Mouse (Mus musculus) olfactory bulb, adult 2 months (tissue): ENCODE results near the gene Fam166b.

Source experiments
- CTCF ChIP-seq: fragments of 200-500 bp; IDR thresholded peaks from 2 replicates; pipeline ENCODE4 v1.5.1; 2012; ENCODE audit warnings: low read depth, mild to moderate bottlenecking, low read length, moderate library complexity; ENCODE audit not compliant: insufficient read depth
- POLR2A ChIP-seq: fragments of 200-500 bp; IDR thresholded peaks from 2 replicates; pipeline ENCODE4 v1.6.1; 2012; ENCODE audit warnings: mild to moderate bottlenecking, low read depth, low read length, moderate library complexity; ENCODE audit not compliant: insufficient read depth

DNA sequence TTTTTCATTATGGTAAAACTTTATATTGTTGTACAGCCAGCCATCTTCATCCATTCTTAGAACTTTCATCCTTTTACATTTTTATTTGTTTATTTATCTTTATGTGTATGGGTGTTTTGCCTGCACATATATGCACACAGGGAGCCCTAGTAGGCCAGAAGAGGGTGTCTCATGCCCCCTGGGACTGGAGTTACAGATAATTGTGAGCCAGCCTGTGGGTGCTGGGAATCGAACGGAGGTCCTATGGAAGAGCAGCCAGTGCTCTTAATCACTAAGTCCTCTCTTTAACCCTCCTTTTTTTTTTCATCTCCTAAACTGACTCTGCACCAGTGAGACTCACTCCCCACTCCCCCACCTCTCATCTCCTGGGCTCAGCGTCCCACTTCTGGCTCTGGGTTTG lies 44.4 kb downstream of the Fam166b start:
- TF ChIP-seq POLR2A (no peak), CTCF (no peak)
